Mouse (Mus musculus): ENCODE measurements around the gene Atp1a1.

The Atp1a1 gene

DNA sequence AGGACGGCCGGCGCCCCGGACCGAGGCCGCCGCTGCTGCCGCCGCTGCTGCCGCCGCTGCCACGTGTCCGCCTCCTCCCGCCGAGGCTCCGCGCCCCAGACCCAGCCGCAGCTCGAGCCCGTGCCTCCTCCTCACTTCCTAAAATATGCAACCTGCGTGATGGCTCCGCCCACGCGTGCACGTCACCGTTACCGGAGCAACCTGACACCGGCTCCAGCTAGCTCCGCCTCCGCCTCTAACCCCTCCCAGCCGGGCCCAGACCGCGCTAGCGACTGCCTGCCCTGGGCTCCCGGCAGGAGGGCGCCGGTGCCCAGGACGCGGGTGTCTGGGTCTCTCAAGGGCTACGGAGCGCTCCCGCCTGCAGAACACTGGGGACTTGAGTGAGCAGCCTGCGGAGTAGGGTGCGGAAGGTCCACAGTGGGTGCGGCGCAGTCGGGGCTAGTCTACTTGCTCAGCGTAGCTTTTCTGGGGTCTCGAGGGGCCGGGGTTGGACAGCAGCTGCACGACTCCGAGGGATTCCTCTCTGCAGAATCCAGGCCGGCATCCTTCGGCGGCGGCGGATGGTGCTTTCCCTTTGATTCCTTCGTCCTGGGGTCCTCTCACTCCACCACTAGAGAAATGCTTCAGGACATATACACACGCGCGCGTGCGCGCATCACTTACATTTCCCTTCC, at the start of gene Atp1a1:
TSS of gene Atp1a1 (minus strand) at position 135 of the 674 bp plus-strand sequence.
- peak; percentile 98 for DNase-seq

DNA sequence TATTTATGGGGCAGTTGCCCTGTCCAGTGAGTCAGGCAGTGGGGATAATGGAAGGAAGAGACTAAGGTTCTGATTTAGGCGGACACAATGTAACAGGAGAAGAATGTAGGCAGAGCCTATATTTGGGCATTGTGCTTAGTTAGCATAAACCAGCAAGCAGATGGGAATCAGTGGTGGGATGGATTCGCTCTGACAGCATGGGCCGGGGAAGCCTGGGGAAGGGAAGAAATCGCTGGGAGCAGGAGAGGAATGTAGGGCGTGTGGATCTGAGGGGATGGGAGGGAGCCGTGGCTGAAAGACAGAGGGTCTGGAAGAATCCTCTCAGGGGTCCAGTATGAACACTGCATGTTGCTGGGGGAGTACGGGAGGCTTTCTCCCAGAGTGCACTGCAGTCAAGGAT, 49.0 kb upstream of the Atp1a1 start:
- DNase-seq, result peak; percentile 80

DNA sequence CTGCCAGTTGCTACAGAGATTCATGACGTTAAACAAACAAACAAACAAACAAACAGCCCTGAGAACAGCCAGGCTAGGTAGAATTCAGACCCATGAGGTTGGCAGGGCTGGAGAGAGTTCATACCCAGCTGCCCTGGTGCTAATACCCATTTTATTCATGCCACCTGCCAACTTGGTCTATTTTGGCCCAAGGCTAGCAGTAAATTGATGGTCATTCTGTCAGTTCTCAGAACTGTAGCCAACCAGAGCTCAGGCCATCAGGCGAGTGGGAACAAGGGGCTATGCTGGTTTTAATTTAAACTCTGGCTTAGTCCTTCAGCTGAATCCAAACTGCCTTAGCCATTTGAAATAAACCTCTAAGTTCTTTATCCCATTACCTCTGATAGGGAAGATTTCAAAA, 48.5 kb upstream of the Atp1a1 start:
- DNase-seq, result peak; percentile 77

DNA sequence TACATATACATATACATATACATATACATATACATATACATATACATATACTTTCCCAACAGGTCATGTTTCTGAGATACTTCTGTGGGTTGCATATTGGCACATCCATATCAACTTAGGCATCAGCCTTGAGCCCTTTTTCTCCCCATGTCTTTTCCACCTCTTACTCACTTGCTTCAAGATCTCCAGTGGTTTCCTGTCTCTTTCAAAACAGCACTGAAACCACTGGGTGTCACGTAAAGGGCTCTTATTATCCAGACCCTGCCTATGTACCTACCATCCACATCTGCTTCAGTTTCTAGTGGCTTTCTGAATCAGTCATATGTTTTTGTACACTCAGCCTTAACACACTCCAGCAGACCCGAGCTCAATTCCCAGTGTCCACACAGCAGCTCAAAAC, 45.8 kb upstream of the Atp1a1 start:
- DNase-seq, result no peak

- no peak for DNase-seq
Observed at GRCm38 (mm10) chr3:101649271-101649670, 44.8 kb upstream of the Atp1a1 start.

DNA sequence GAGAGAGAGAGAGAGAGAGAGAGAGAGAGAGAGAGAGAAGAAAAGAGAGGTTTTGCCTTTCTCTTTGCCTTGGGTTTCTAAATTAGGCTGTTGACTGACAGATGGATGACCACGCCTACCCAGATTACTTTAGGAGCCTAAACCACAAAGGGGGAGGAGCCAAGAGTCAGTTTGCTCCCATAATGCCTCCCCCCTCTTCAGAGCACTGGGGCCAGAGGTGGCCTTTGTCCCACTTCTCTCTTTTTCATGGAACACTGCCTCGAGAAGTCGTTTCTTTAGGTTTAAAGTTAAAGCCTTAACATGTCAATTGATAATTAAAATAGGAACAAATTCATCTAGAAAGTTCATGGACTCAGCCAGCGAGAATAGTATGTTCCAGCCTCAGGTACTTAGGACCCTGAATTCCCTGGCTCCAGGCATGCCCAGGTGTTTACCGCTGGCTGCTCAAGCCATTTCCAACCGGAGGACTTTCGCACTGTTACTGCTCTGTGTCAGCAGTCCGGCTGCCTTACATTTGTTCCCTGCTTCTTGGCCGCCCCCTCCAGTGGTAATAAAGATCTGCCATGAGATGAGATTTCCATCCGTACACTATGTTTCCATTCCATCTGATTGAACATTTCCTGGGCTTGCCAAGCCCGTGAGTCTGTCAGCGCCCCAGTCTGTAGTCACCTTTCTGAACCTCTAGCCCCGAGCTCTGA, 43.8 kb upstream of the Atp1a1 start:
- DNase-seq, result no peak

- DNase-seq, result no peak
Observed at GRCm38 (mm10) chr3:101646806-101647205, 42.3 kb upstream of the Atp1a1 start.

- no peak for DNase-seq
Observed at GRCm38 (mm10) chr3:101645569-101646106, 41.2 kb upstream of the Atp1a1 start.

- no peak for DNase-seq
Observed at GRCm38 (mm10) chr3:101644062-101644802, 39.7 kb upstream of the Atp1a1 start.

DNA sequence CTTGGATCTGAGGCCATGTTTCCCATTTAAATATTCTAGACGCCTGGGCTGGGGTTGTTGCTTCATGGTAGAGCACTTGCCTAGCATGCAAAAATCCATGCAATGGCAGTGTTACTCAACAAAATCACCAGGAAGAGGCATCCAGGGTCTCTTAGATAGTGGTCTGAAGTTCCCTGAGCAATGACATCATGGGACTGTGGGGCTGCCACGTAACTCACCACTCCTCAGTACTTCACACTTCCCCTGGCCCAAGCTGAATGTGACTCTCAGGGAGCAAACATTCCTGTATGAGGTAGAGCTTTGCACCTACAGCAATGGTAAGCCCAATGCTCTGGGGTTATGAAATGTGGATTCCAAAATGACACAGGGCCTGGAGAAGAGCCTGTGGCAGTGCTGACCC, 38.8 kb upstream of the Atp1a1 start:
- no peak for DNase-seq

GRCm38 (mm10) chr3:101638223-101638622, 33.7 kb upstream of the Atp1a1 start:
- no peak for DNase-seq

GRCm38 (mm10) chr3:101636510-101636909, 32.0 kb upstream of the Atp1a1 start:
- no peak for DNase-seq

- DNase-seq, result peak; percentile 79
Observed at GRCm38 (mm10) chr3:101636086-101636485, 31.6 kb upstream of the Atp1a1 start.

GRCm38 (mm10) chr3:101634141-101634900, 29.8 kb upstream of the Atp1a1 start:
- DNase-seq, result no peak

- DNase-seq, result no peak
Observed at GRCm38 (mm10) chr3:101628255-101628654, 23.8 kb upstream of the Atp1a1 start.

- DNase-seq, result no peak
Observed at GRCm38 (mm10) chr3:101624287-101624686, 19.8 kb upstream of the Atp1a1 start.

DNA sequence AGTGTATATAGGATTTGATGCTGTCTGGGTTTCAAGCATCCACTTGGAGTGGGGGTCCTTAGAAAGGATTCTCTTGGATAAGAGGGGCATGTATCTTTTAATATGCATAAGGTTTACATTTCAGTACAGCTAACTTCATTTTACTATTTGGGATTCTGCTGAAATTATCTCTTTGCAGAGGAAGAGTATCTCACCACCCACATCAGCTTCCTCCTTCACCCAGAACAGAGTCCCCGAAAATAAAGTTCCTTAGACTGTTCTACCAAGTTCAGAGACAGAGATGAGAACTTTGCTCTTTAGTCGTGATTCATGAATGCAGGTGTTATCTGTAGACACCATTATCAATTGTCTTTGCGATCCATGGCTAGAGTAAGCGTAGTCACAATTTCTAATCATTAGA, 14.5 kb upstream of the Atp1a1 start:
- DNase-seq, result no peak

GRCm38 (mm10) chr3:101618505-101618904, 14.0 kb upstream of the Atp1a1 start:
- DNase-seq, result no peak

DNA sequence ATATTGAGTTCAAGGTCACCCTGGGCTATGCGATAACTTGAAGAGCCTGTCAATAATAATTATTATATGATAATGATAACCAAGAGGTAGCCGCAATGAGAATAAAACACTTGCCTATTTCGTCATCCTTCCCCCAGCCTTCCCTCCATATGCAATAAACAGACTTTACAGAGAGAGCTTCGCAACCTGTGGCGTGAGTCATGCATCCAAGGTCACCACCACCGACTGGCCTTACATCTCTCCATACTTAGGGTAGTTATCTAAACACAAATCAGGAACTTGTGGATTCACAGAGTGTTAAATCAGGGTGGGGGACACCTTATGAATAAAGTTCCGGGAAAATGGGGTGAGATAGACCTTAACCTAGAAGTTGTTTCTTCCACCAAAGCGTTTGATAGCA, 13.0 kb upstream of the Atp1a1 start:
- DNase-seq, result no peak

GRCm38 (mm10) chr3:101617007-101617406, 12.5 kb upstream of the Atp1a1 start:
- no peak for DNase-seq

GRCm38 (mm10) chr3:101615856-101616255, 11.4 kb upstream of the Atp1a1 start:
- no peak for DNase-seq

DNA sequence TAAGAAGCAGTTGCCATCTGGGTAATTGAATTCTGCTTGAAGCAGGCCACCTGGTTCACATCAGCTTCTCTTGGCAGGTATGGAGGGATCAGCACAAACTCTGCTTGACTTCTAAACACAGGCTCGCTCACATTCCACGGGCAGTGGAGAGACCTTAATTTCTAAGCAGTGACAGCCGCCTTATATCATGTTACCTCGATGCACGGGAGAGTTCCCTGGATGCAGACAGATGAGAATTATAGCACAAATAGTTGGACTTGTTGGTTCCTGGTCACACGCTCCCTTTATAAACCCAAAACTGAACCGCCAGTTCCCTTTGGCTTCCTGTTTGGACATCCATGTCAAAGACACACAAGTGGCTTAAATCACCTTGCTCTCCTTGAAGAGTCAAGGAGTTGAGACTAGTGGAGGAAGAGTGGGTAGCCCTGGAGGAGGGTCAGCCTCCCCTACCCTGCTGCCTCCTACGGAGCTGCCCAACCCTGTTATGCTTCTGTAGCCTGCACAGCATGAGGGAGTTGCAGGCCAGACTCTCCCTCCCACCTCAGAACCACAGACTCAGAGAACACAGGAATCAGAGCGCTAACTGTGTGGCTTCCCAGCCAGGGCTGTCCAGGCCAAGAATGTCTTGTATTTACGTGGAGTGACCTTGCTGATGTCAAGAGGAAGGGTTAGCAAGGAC, 7.5 kb upstream of the Atp1a1 start:
- DNase-seq, result no peak

All from cerebellum, adult 11-12 months (tissue).